Mouse (Mus musculus): ENCODE results near the gene Rbm4. TPM values are rescaled to one million over a fixed set of nuclear protein-coding genes. Genes with fewer than 3 reads are reported as not detected.
"Not testable (repeated sequence)": the region's sequence is repeated elsewhere in the genome, so short reads cannot be mapped to it uniquely, and the experiment has no call there.

The Rbm4 gene
- total RNA-seq, 2 experiments from 2014 or later = 46.1 to 48.4 TPM

DNA sequence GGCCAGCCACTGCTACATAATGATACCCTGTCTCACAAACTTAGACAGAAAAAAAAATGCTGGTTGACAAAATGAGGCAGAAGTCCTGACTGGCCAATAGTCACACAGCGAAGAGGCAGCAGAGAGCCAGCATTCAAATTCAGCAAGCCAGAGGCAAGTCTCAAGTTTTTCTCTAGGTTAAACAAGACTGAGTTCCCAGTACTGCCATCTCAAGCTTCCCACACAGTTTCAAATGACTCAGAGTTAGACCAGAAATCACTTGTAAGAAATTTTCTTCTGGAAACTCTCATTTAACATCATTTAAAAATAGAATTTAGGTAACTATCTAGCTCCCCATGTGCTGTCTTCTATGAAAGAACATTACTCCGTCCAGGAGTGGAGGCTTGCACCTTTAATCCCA lies 4.1 kb upstream of the Rbm4 start:
- no peak for DNase-seq

DNA sequence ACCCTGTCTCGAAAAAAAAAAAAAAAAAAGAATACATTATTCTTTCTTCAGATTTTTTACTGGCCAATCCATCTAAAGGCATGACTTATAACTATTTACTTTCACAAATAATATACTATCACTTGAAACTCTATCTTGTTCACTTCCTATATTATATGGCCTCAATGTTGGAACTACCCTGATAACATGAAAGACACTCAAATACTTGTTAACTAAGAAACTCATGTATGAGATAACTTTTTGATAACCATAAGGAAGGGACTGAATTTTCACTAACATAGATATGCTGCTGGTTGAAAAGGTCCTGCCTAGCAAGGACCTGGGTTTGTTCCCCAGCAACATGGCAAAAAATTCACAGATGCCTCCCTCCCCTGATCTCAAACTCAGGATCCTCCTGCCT lies 2.2 kb upstream of the Rbm4 start:
- DNase-seq = no peak

GRCm38 (mm10) chr19:4793281-4793830 lies 345 bp downstream of the Rbm4 start:
- no peak for DNase-seq

GRCm38 (mm10) chr19:4786313-4786712 lies 7.4 kb downstream of the Rbm4 start:
- DNase-seq = no peak

- no peak for DNase-seq
Measured at GRCm38 (mm10) chr19:4785206-4785605, 8.5 kb downstream of the Rbm4 start.

DNA sequence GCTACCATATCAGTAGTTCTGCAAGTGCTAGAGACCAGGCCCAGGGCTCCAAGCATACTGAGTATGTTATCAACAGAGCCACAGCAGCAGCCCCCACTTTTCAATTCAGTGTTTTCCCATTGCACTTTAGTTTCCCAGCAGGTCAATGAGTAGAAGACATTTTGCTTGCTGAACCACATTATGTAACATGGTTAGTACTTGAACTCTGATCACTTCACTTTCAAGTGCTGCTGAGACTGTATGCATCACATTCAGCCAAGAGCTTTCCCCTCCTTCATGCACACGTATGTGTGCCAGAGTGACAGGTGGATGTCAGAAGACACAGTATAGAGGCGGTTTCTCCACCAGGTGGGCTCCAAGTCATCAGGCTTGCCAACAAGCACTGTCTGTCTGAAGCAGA lies 10.8 kb downstream of the Rbm4 start:
- no peak for DNase-seq

- DNase-seq = no peak
Measured at GRCm38 (mm10) chr19:4772785-4773184, 20.9 kb downstream of the Rbm4 start.

DNA sequence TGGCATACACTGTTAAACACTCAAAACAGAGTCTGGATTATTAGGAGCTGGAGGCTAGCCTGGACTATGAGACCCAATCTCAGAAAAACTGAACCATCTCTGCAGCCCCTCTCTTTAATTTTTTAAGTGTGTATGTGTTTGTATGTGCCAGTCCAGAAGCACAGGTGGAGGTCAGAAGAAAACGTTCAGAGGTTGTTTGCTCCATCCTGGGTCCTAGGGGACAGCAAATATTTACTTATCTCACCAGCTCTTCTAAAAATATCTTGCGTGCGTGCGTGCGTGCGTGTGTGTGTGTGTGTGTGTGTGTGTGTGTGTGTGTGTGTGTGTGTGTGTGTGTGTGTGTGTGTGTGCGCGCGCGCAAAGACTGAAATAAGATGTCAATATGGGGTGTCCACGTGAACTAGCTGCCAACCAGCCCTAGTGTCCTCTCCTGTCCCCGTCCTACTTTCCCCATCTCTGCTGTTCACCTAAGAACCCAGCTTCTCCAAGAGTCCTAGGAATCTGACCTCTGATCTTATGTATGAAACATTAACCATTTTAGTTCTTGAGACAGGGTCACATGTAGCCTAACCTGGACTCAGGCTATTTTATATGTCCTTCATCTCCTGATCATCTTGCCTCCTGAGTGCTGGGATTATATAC lies 26.1 kb downstream of the Rbm4 start:
- no peak for DNase-seq

- no peak for DNase-seq
Measured at GRCm38 (mm10) chr19:4762876-4763275, 30.8 kb downstream of the Rbm4 start.

DNA sequence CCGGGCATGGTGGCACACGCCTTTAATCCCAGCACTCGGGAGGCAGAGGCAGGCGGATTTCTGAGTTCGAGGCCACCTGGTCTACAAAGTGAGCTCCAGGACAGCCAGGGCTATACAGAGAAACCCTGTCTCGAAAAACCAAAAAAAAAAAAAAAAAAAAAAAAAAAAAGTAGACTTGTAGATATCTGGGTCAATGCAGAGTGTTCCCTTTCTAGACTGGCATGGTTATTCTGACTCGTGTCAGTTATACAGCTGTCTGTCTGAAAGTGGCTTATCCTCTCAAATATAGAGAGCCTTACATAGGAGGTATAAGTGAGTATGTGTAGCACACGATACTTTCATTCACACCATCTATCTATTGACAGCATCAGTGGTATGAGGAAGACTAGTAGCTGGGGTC lies 33.2 kb downstream of the Rbm4 start:
- not testable (repeated sequence) for DNase-seq

- no peak for DNase-seq
Measured at GRCm38 (mm10) chr19:4756921-4757320, 36.8 kb downstream of the Rbm4 start.

DNA sequence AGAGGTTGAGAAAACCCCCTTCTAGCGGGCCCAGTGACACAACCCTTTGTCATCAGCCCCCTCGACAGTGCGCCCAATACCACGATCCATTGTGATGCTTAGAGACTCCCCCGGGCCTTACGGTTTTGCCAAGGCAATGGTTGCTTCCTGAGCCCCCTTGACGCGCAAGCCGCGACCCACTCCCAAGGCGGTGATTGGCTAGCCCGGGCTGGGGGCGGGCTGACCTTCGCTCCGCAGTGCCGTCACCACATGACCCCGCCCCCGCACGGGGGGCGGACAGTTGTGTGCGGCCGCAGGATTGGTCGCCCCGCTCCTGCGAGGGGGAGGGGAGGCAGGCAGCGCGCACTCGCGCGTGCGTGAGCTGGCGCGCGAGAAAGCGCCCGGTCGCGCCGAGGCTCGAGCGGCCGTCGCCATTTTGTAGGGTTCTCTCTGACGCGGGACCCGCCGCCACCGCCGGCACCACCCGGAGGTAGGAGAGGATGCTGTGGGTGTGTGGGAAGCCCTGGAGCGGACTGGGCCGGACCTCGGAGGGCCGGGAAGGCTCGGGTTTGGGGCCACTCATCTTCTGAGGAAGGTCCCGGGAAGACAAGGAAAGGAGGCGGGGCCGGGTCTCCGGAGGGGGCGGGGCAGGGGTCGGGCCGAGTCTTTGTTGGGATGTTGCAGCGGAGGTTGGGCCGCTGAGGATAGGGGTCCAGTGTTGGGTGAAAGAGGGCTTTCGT lies 37.3 kb downstream of the Rbm4 start, which contains the start of gene Rbm4b:
Gene Rbm4b, plus strand, starts transcription at position 305 of the 719 bp plus-strand sequence.
- peak; percentile 97 for DNase-seq

GRCm38 (mm10) chr19:4755565-4756192 lies 38.0 kb downstream of the Rbm4 start:
- peak; percentile 93 for DNase-seq

- DNase-seq = no peak
Measured at GRCm38 (mm10) chr19:4749975-4750374, 43.7 kb downstream of the Rbm4 start.

DNA sequence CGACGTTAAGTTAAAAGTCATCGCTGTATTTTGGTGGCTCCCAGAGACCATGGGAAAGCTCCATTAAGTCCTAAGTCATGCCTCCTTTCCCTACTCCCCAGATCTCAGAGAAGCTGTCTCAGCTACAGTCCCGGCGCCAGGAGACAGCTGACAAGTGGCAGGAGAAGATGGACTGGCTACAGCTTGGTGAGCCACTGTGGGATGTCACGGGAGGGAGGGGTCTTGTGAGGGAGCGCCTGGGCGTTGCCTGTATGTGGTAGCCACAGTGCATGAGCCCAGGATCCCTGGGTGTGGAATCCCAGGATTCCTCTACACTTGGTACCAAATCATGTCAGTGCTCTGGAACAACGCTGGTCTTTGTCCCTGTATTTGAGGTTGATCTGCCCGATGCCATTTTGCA lies 45.2 kb downstream of the Rbm4 start:
- DNase-seq = no peak

DNA sequence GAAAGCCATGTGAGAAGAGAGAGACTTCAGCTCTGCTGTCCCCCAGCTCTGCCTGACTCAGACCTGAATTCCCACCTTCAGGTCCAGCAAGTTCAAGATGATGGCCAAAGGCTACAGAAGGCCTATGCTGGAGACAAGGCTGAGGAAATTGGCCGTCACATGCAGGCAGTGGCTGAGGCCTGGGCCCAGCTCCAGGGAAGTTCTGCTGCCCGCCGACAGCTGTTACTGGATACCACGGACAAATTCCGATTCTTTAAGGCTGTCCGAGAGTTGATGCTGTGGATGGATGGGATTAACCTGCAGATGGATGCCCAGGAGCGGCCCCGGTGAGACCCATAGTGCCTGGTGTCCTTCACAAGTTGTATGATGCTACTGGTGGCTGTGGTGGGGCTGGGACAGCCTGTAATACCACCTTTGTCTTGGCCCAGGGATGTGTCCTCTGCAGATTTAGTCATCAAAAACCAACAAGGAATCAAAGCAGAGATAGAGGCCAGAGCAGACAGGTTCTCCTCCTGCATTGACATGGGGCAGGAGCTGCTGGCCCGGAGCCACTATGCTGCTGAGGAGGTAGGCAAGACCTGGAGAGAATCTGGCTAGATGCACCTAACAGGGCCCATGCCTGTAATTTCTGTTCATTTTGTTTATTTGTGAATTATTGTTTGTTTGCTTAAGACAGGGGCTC lies 45.9 kb downstream of the Rbm4 start:
- DNase-seq = no peak

- peak; percentile 37 for DNase-seq
Measured at GRCm38 (mm10) chr19:4746611-4747010, 47.1 kb downstream of the Rbm4 start.

GRCm38 (mm10) chr19:4745681-4746080 lies 48.0 kb downstream of the Rbm4 start:
- no peak for DNase-seq

DNA sequence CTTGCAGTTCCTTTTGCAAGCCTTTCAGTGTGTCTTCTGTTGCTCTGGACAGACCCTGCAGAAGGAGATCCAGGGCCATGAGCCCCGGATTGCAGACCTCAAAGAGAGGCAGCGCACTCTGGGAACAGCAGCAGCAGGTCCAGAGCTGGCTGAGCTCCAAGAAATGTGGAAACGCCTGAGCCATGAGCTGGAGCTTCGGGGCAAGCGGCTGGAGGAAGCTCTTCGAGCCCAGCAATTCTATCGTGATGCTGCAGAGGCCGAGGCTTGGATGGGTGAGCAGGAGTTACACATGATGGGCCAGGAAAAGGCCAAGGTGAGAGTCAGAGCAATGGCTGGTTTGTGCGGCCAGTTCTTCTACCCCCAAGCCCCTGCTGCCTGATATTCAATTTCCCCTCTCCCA lies 48.6 kb downstream of the Rbm4 start:
- peak; percentile 71 for DNase-seq

- DNase-seq = no peak
Measured at GRCm38 (mm10) chr19:4744026-4744425, 49.7 kb downstream of the Rbm4 start.

GRCm38 (mm10) chr19:4743524-4743923 lies 50.2 kb downstream of the Rbm4 start:
- peak; percentile 63 for DNase-seq

DNA sequence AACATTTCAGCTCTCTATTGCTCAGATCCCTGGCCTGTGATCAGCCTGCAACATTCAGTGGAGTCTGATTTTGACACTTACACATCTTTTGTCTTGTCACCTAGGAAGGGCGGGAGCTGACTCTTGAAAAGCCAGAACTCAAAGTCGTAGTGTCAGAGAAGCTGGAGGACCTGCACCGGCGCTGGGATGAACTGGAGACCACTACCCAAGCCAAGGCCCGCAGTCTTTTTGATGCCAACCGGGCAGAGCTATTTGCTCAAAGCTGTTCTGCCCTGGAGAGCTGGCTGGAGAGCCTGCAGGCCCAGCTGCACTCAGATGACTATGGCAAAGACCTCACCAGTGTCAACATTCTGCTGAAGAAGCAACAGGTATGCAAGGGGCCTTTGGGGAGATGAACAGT lies 51.5 kb downstream of the Rbm4 start:
- no peak for DNase-seq

GRCm38 (mm10) chr19:4741482-4741881 lies 52.2 kb downstream of the Rbm4 start:
- DNase-seq = no peak

Measured in heart, postnatal 4 days (tissue).